ENCODE assay signal across 8 mouse cellular contexts in the genomic region with DNA sequence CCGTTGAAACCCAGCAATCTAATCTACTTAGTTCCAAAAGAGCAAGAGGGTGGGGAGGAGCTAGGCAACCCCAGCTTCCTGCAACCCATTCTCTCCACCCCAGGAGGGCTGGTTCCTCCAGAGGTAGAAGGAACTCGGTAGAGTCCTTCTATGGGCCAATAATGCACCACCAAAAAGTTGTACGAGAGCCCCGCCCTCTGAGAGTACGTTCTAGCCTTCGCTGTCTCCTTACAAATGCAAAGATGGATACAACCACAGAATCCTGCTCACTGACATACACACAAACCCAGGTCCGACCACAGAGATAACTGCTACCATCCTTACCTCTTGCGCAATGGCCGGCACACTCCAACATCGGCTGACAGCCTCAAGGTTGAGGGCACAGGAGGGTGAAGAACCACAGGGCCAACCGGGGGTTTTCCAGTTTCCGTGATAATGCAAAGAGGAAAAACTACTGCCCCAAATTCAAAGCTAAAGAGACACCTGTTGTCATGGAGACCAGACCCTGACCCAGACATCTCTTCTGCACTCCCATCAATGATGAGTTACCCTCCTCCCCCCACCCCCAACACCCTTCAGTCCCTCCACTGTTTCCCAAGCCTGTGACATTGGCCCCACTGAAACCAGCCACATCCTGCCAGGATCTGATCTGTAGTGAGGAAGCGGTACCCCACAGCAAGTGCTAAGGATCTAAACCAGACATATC. TPM values are rescaled to one million over a fixed set of nuclear protein-coding genes. Genes with fewer than 3 reads are reported as not detected.
DNase-seq lines count a peak whose midpoint lies in the region; ATAC-seq and TF ChIP-seq lines count a peak whose summit lies in the region.

No protein-coding gene starts in this region.

- no peak for DNase-seq in kidney, adult 11 months
- peak; percentile 63 for DNase-seq in adrenal gland, adult 8-10 months
- DNase-seq in limb, embryonic 14.5 days (ENCODE audit: low spot score): no peak
- DNase-seq in layer of hippocampus, adult 9-10 months (ENCODE audit: low spot score): no peak
- DNase-seq in right cerebral cortex, postnatal 10 days (ENCODE audit: low spot score in 2 of 2): no peak
- DNase-seq in kidney, postnatal 10 days: no peak

- ATAC-seq in kidney, embryonic 14.5 days (ENCODE audit: low FRiP score, low TSS enrichment): peak; percentile 8; the same call in 1 of the 2 replicates
- peak; percentile 23; the same call in 1 of the 2 replicates for ATAC-seq in limb, embryonic 14.5 days (ENCODE audit: low FRiP score, low read depth)
- no peak for ATAC-seq in neural tube, embryonic 13.5 days (ENCODE audit: low read depth)

- peaks cover 16% of the 10 kb centered on the region; the same call in 1 of the 2 replicates for H3K4me1 ChIP-seq in kidney, embryonic 14.5 days (ENCODE audit: control insufficient read depth, insufficient read depth, low read length)
- peaks cover 14% of the 10 kb centered on the region for H3K4me1 ChIP-seq in limb, embryonic 14.5 days (ENCODE audit: control insufficient read depth, insufficient read depth, low read length)
- H3K4me1 ChIP-seq in neural tube, embryonic 13.5 days (replicated peaks): peaks cover 27% of the 10 kb centered on the region

- 0 out of 2 replicates have a peak overlapping the region, but pooled peaks have one; percentile 13 for H3K9ac ChIP-seq in kidney, embryonic 14.5 days (ENCODE audit: low read depth, low read length)
- peak overlapping the region; percentile 34; the same call in 1 of the 2 replicates for H3K9ac ChIP-seq in limb, embryonic 14.5 days (ENCODE audit: low read depth, low read length, severe bottlenecking)
- peak overlapping the region; percentile 17; the same call in 1 of the 2 replicates for H3K9ac ChIP-seq in neural tube, embryonic 13.5 days

- no peaks in the 10 kb centered on the region for H3K27me3 ChIP-seq in kidney, embryonic 14.5 days (ENCODE audit: control insufficient read depth, insufficient read depth, low read length)
- no peaks in the 10 kb centered on the region for H3K27me3 ChIP-seq in limb, embryonic 14.5 days (ENCODE audit: control insufficient read depth, insufficient read depth, low read length)
- H3K27me3 ChIP-seq in neural tube, embryonic 13.5 days: no peaks in the 10 kb centered on the region

- H3K27ac ChIP-seq in kidney, embryonic 14.5 days (ENCODE audit: low read depth, low read length): no peak overlapping the region
- H3K27ac ChIP-seq in limb, embryonic 14.5 days (replicated peaks; ENCODE audit: low read depth, low read length): no peak overlapping the region
- 0 out of 2 replicates have a peak overlapping the region, but pooled peaks have one; percentile 18 for H3K27ac ChIP-seq in neural tube, embryonic 13.5 days (replicated peaks)

- H3K36me3 ChIP-seq in kidney, embryonic 14.5 days (ENCODE audit: control insufficient read depth, insufficient read depth, low read length): no peaks in the 10 kb centered on the region
- no peaks in the 10 kb centered on the region for H3K36me3 ChIP-seq in limb, embryonic 14.5 days (ENCODE audit: control insufficient read depth, insufficient read depth, low read length)
- H3K36me3 ChIP-seq in neural tube, embryonic 13.5 days: no peaks in the 10 kb centered on the region

- TF ChIP-seq POLR2A in limb, embryonic 14.5 days (IDR thresholded peaks at IDR 0.05; ENCODE audit: borderline replicate concordance, extremely low read depth, insufficient read depth, insufficient read length): no peak

- WGBS in kidney, embryonic 14.5 days: 59% methylated on average over 13 of the region's 13 CpGs
- 47% methylated on average over 13 of the region's 13 CpGs for WGBS in limb, embryonic 14.5 days
- WGBS in neural tube, embryonic 13.5 days: 46% methylated on average over 13 of the region's 13 CpGs

- no peaks in the 10 kb centered on the region for H3K9me3 ChIP-seq in kidney, embryonic 14.5 days (ENCODE audit: control insufficient read depth, low read length)
- no peaks in the 10 kb centered on the region for H3K9me3 ChIP-seq in limb, embryonic 14.5 days (ENCODE audit: control insufficient read depth, low read length)
- no peaks in the 10 kb centered on the region for H3K9me3 ChIP-seq in neural tube, embryonic 13.5 days

- peak overlapping the region; percentile 30 for H3K4me2 ChIP-seq in kidney, embryonic 14.5 days (replicated peaks; ENCODE audit: low read depth, low read length)
- peak overlapping the region; percentile 15 for H3K4me2 ChIP-seq in limb, embryonic 14.5 days (replicated peaks; ENCODE audit: low read depth, low read length, severe bottlenecking)
- peak overlapping the region; percentile 27 for H3K4me2 ChIP-seq in neural tube, embryonic 13.5 days

- H3K4me3 ChIP-seq in kidney, embryonic 14.5 days (ENCODE audit: low read length): 0 out of 2 replicates have a peak overlapping the region, but pooled peaks have one; percentile 4
- no peak overlapping the region for H3K4me3 ChIP-seq in limb, embryonic 14.5 days (replicated peaks; ENCODE audit: low read length)
- no peak overlapping the region for H3K4me3 ChIP-seq in neural tube, embryonic 13.5 days

RNA-seq across cellular contexts. Expression of gene Mapkapk3, which starts 9.2 kb away (rescaled TPM):
- 3.8 and 6.5 TPM in 2 replicates for polyA plus RNA-seq in kidney, embryonic 14.5 days (2014; fragmentation: Nextera tagmentation; extraction: Ambion mirVana)
- 10 to 100 TPM; 32.7 to 41.4 (median 34.9) TPM for total RNA-seq in adrenal gland, adult 8-10 months (2022)
- 8.3 and 9.7 TPM in 2 replicates for polyA plus RNA-seq in limb, embryonic 14.5 days (2012; rRNA removed)
- 12.7 and 15.2 TPM in 2 replicates for polyA plus RNA-seq in limb, embryonic 14.5 days (2014; fragmentation: Nextera tagmentation; extraction: Ambion mirVana)
- polyA plus RNA-seq in neural tube, embryonic 13.5 days (2015; fragmentation: Nextera tagmentation; extraction: Ambion mirVana): 1.8 and 2.4 TPM in 2 replicates

RNA-seq across cellular contexts. Expression of gene Cish, which starts 15.4 kb away (rescaled TPM):
- polyA plus RNA-seq in kidney, embryonic 14.5 days (2014; fragmentation: Nextera tagmentation; extraction: Ambion mirVana): 6.3 and 7.1 TPM in 2 replicates
- 10 to 100 TPM in 1 of 4 experiments, 1 to 10 TPM in 3; 4.1 to 62.8 (median 6.5) TPM for total RNA-seq in adrenal gland, adult 8-10 months (2022)
- 8.4 and 12.1 TPM in 2 replicates for polyA plus RNA-seq in limb, embryonic 14.5 days (2012; rRNA removed)
- 5.1 and 5.6 TPM in 2 replicates for polyA plus RNA-seq in limb, embryonic 14.5 days (2014; fragmentation: Nextera tagmentation; extraction: Ambion mirVana)
- polyA plus RNA-seq in neural tube, embryonic 13.5 days (2015; fragmentation: Nextera tagmentation; extraction: Ambion mirVana): 8.7 and 9.2 TPM in 2 replicates

RNA-seq across cellular contexts. Expression of gene Dock3, which starts 48.8 kb away (rescaled TPM):
- 0.23 and 0.93 TPM in 2 replicates for polyA plus RNA-seq in kidney, embryonic 14.5 days (2014; fragmentation: Nextera tagmentation; extraction: Ambion mirVana)
- total RNA-seq in adrenal gland, adult 8-10 months (2022): 10 to 100 TPM in 2 of 4 experiments, 1 to 10 TPM in 2; 6.1 to 14.8 (median 10.0) TPM
- polyA plus RNA-seq in limb, embryonic 14.5 days (2012; rRNA removed): 1.0 and 1.3 TPM in 2 replicates
- polyA plus RNA-seq in limb, embryonic 14.5 days (2014; fragmentation: Nextera tagmentation; extraction: Ambion mirVana): 0.55 and 1.2 TPM in 2 replicates
- polyA plus RNA-seq in neural tube, embryonic 13.5 days (2015; fragmentation: Nextera tagmentation; extraction: Ambion mirVana): 14.6 TPM in 2 replicates

RNA-seq across cellular contexts. Expression of gene Hemk1, which starts 57.7 kb away (rescaled TPM):
- 9.7 and 11.3 TPM in 2 replicates for polyA plus RNA-seq in kidney, embryonic 14.5 days (2014; fragmentation: Nextera tagmentation; extraction: Ambion mirVana)
- 10 to 100 TPM; 11.6 to 19.6 (median 17.9) TPM for total RNA-seq in adrenal gland, adult 8-10 months (2022)
- 24.9 and 32.9 TPM in 2 replicates for polyA plus RNA-seq in limb, embryonic 14.5 days (2012; rRNA removed)
- polyA plus RNA-seq in limb, embryonic 14.5 days (2014; fragmentation: Nextera tagmentation; extraction: Ambion mirVana): 12.2 and 12.8 TPM in 2 replicates
- polyA plus RNA-seq in neural tube, embryonic 13.5 days (2015; fragmentation: Nextera tagmentation; extraction: Ambion mirVana): 13.0 and 15.0 TPM in 2 replicates

RNA-seq across cellular contexts. Expression of gene 6430571L13Rik, which starts 59.9 kb away (rescaled TPM):
- polyA plus RNA-seq in kidney, embryonic 14.5 days (2014; fragmentation: Nextera tagmentation; extraction: Ambion mirVana): 0.31 and 0.43 TPM in 2 replicates
- 1 to 10 TPM; 1.0 to 1.6 (median 1.3) TPM for total RNA-seq in adrenal gland, adult 8-10 months (2022)
- polyA plus RNA-seq in limb, embryonic 14.5 days (2012; rRNA removed): 1.0 and 1.1 TPM in 2 replicates
- polyA plus RNA-seq in limb, embryonic 14.5 days (2014; fragmentation: Nextera tagmentation; extraction: Ambion mirVana): 0.39 and 0.56 TPM in 2 replicates
- 6.4 and 6.5 TPM in 2 replicates for polyA plus RNA-seq in neural tube, embryonic 13.5 days (2015; fragmentation: Nextera tagmentation; extraction: Ambion mirVana)
